Mouse (Mus musculus): Measurements from ENCODE around the gene Arid1a. TPM values are rescaled to one million over a fixed set of nuclear protein-coding genes. Genes with fewer than 3 reads are reported as not detected.

The Arid1a gene
- polyA plus RNA-seq, 1 experiment from 2014 or later: 21.2 TPM

DNA sequence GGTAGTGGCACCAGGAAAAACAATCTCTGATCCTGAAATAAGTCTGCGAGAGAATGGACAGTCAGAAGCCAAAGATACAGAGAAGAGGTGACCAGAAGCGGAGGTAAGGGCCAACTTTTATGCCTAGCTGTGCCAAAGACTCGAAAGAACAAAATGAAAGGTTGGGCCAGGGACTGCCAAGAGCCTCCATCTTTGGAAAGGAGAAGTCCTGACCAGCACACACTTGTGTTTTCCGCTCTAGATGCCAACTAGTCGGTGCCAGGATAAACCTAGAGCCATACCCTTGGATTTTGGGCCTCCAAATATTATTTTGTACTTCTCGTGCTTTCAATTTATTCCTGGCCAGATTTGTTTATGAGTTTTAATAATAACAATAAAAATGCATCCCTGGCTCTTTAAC lies 27.6 kb downstream of the Arid1a start:
- H3K4me3 ChIP-seq: peak overlapping the region; percentile 33
- ATAC-seq (ENCODE audit: extremely low read depth, insufficient number of reproducible peaks, low FRiP score, low TSS enrichment): no peak
- H3K27me3 ChIP-seq (replicated peaks): no peaks in the 10 kb centered on the region
- 47% methylated on average over 6 of the region's 6 CpGs for WGBS
- H3K4me2 ChIP-seq: peak overlapping the region; percentile 69
- peaks cover 8% of the 10 kb centered on the region for H3K36me3 ChIP-seq
- H3K4me1 ChIP-seq: peaks cover 98% of the 10 kb centered on the region
- H3K27ac ChIP-seq (replicated peaks): peak overlapping the region; percentile 88
- H3K9me3 ChIP-seq: no peaks in the 10 kb centered on the region
- H3K9ac ChIP-seq: peak overlapping the region; percentile 74

GRCm38 (mm10) chr4:133728256-133728655 lies 28.3 kb downstream of the Arid1a start:
- no peak overlapping the region for H3K4me3 ChIP-seq
- no peaks in the 10 kb centered on the region for H3K27me3 ChIP-seq (replicated peaks)
- peak overlapping the region; percentile 88 for H3K27ac ChIP-seq (replicated peaks)
- H3K36me3 ChIP-seq: peaks cover 14% of the 10 kb centered on the region
- H3K4me2 ChIP-seq: peak overlapping the region; percentile 69
- peaks cover 95% of the 10 kb centered on the region for H3K4me1 ChIP-seq
- peak overlapping the region; percentile 74; the same call in 1 of the 2 replicates for H3K9ac ChIP-seq
- 23% methylated on average over 9 of the region's 9 CpGs for WGBS
- ATAC-seq (ENCODE audit: extremely low read depth, insufficient number of reproducible peaks, low FRiP score, low TSS enrichment): no peak
- no peaks in the 10 kb centered on the region for H3K9me3 ChIP-seq

GRCm38 (mm10) chr4:133725706-133726105 lies 30.9 kb downstream of the Arid1a start:
- Histone ChIP-seq H3K4me1 (peaks cover 80% of the 10 kb centered on the region), H3K9ac (no peak overlapping the region), H3K4me3 (no peak overlapping the region), H3K27me3 (replicated peaks) (no peaks in the 10 kb centered on the region), H3K36me3 (peaks cover 31% of the 10 kb centered on the region), H3K9me3 (no peaks in the 10 kb centered on the region), H3K4me2 (no peak overlapping the region), H3K27ac (replicated peaks) (no peak overlapping the region)
- 66% methylated on average over 2 of the region's 2 CpGs for WGBS
- ATAC-seq (ENCODE audit: extremely low read depth, insufficient number of reproducible peaks, low FRiP score, low TSS enrichment): no peak

- Histone ChIP-seq H3K36me3 (peaks cover 90% of the 10 kb centered on the region), H3K4me1 (peaks cover 24% of the 10 kb centered on the region), H3K4me2 (no peak overlapping the region), H3K9me3 (no peaks in the 10 kb centered on the region), H3K27ac (replicated peaks) (no peak overlapping the region), H3K9ac (no peak overlapping the region), H3K27me3 (replicated peaks) (no peaks in the 10 kb centered on the region), H3K4me3 (no peak overlapping the region)
- WGBS: 82% methylated on average over 3 of the region's 3 CpGs
- no peak for ATAC-seq (ENCODE audit: extremely low read depth, insufficient number of reproducible peaks, low FRiP score, low TSS enrichment)
Observed at GRCm38 (mm10) chr4:133719791-133720190, 36.8 kb downstream of the Arid1a start.

- Histone ChIP-seq H3K36me3 (peaks cover 81% of the 10 kb centered on the region), H3K9me3 (no peaks in the 10 kb centered on the region), H3K9ac (no peak overlapping the region), H3K4me2 (no peak overlapping the region), H3K27me3 (replicated peaks) (no peaks in the 10 kb centered on the region), H3K27ac (replicated peaks) (0 out of 2 replicates have a peak overlapping the region, but pooled peaks have one; percentile 24), H3K4me3 (no peak overlapping the region), H3K4me1 (peaks cover 49% of the 10 kb centered on the region)
- WGBS: 81% methylated on average over 5 of the region's 5 CpGs
- no peak for ATAC-seq (ENCODE audit: extremely low read depth, insufficient number of reproducible peaks, low FRiP score, low TSS enrichment)
Observed at GRCm38 (mm10) chr4:133712755-133713154, 43.8 kb downstream of the Arid1a start.

GRCm38 (mm10) chr4:133711307-133712076 lies 45.1 kb downstream of the Arid1a start:
- Histone ChIP-seq H3K36me3 (peaks cover 72% of the 10 kb centered on the region), H3K4me3 (no peak overlapping the region), H3K9ac (no peak overlapping the region), H3K4me2 (no peak overlapping the region), H3K4me1 (peaks cover 62% of the 10 kb centered on the region), H3K27ac (replicated peaks) (no peak overlapping the region), H3K27me3 (replicated peaks) (no peaks in the 10 kb centered on the region), H3K9me3 (no peaks in the 10 kb centered on the region)
- no peak for ATAC-seq (ENCODE audit: extremely low read depth, insufficient number of reproducible peaks, low FRiP score, low TSS enrichment)
- 86% methylated on average over 6 of the region's 6 CpGs for WGBS

- peak overlapping the region; percentile 42 for H3K27ac ChIP-seq (replicated peaks)
- H3K27me3 ChIP-seq (replicated peaks): no peaks in the 10 kb centered on the region
- H3K4me3 ChIP-seq: no peak overlapping the region
- no peaks in the 10 kb centered on the region for H3K9me3 ChIP-seq
- peak overlapping the region; percentile 25; the same call in 1 of the 2 replicates for H3K9ac ChIP-seq
- H3K36me3 ChIP-seq: peaks cover 70% of the 10 kb centered on the region
- H3K4me2 ChIP-seq: 0 out of 2 replicates have a peak overlapping the region, but pooled peaks have one; percentile 3
- no peak for ATAC-seq (ENCODE audit: extremely low read depth, insufficient number of reproducible peaks, low FRiP score, low TSS enrichment)
- peaks cover 79% of the 10 kb centered on the region for H3K4me1 ChIP-seq
- WGBS: 52% methylated on average over 2 of the region's 2 CpGs
Observed at GRCm38 (mm10) chr4:133709395-133709794, 47.2 kb downstream of the Arid1a start.

- peaks cover 95% of the 10 kb centered on the region for H3K4me1 ChIP-seq
- no peaks in the 10 kb centered on the region for H3K27me3 ChIP-seq (replicated peaks)
- no peak for ATAC-seq (ENCODE audit: extremely low read depth, insufficient number of reproducible peaks, low FRiP score, low TSS enrichment)
- H3K9ac ChIP-seq: peak overlapping the region; percentile 62
- H3K4me3 ChIP-seq: 0 out of 2 replicates have a peak overlapping the region, but pooled peaks have one; percentile 0
- 55% methylated on average over 1 of the region's 1 CpGs for WGBS
- H3K9me3 ChIP-seq: no peaks in the 10 kb centered on the region
- H3K36me3 ChIP-seq: peaks cover 70% of the 10 kb centered on the region
- H3K27ac ChIP-seq (replicated peaks): peak overlapping the region; percentile 89
- peak overlapping the region; percentile 52 for H3K4me2 ChIP-seq
Observed at GRCm38 (mm10) chr4:133707464-133707863, 49.1 kb downstream of the Arid1a start.

DNA sequence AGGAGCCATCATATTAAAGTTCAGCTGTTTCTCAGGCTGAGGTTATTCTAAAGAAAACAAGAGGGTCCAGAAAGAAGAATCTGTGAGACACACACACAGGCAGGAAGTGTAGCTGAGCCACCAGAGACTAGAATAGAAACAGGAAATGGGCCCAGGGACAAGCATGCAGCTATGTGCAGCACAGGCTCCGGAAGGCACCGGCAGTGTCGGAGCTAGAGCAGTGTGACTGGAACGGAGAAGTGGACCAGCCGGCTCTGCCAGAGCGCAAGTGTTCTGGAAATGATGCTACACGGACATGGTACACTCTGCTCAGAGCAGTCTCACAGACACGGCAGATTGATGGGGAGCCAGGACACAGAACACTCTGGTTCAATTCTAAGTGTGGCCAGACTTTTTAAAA lies 49.6 kb downstream of the Arid1a start:
- H3K4me3 ChIP-seq: 0 out of 2 replicates have a peak overlapping the region, but pooled peaks have one; percentile 0
- peaks cover 70% of the 10 kb centered on the region for H3K36me3 ChIP-seq
- peaks cover 95% of the 10 kb centered on the region for H3K4me1 ChIP-seq
- H3K27me3 ChIP-seq (replicated peaks): no peaks in the 10 kb centered on the region
- ATAC-seq (ENCODE audit: extremely low read depth, insufficient number of reproducible peaks, low FRiP score, low TSS enrichment): peak; percentile 41; the same call in 1 of the 2 replicates
- H3K9me3 ChIP-seq: no peaks in the 10 kb centered on the region
- H3K9ac ChIP-seq: peak overlapping the region; percentile 62; the same call in 1 of the 2 replicates
- 6% methylated on average over 8 of the region's 8 CpGs for WGBS
- peak overlapping the region; percentile 89 for H3K27ac ChIP-seq (replicated peaks)
- H3K4me2 ChIP-seq: peak overlapping the region; percentile 52

DNA sequence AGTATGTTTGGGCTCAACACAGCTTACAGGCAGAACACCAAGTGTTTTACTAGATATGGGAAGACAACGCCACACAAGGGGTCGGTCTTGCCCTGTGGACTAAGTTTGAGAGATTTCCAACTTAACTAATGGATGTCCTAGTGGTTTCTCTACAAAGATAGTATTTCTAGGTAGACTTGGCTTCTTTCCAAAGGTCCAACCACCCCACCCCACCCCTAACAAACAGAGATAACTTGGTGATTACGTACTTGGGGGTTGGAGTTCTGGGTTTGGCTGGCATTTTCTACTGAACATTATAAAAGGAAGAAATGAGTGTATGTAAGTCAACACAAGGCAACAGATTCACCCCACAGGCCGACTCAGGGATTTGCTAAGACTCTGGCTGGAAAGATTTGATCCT lies 51.5 kb downstream of the Arid1a start:
- 0 out of 2 replicates have a peak overlapping the region, but pooled peaks have one; percentile 24 for H3K9ac ChIP-seq
- H3K4me3 ChIP-seq: no peak overlapping the region
- no peaks in the 10 kb centered on the region for H3K9me3 ChIP-seq
- peaks cover 100% of the 10 kb centered on the region for H3K4me1 ChIP-seq
- ATAC-seq (ENCODE audit: extremely low read depth, insufficient number of reproducible peaks, low FRiP score, low TSS enrichment): no peak
- no peaks in the 10 kb centered on the region for H3K27me3 ChIP-seq (replicated peaks)
- H3K4me2 ChIP-seq: no peak overlapping the region
- H3K27ac ChIP-seq (replicated peaks): peak overlapping the region; percentile 89
- H3K36me3 ChIP-seq: peaks cover 62% of the 10 kb centered on the region
- 70% methylated on average over 4 of the region's 4 CpGs for WGBS

GRCm38 (mm10) chr4:133700905-133701368 lies 55.6 kb downstream of the Arid1a start:
- Histone ChIP-seq H3K9ac (peak overlapping the region; percentile 51), H3K27ac (replicated peaks) (peak overlapping the region; percentile 92), H3K4me2 (peak overlapping the region; percentile 63), H3K4me3 (peak overlapping the region; percentile 25), H3K36me3 (peaks cover 80% of the 10 kb centered on the region), H3K27me3 (replicated peaks) (no peaks in the 10 kb centered on the region), H3K4me1 (peaks cover 73% of the 10 kb centered on the region), H3K9me3 (no peaks in the 10 kb centered on the region)
- peak; percentile 83 for ATAC-seq (ENCODE audit: extremely low read depth, insufficient number of reproducible peaks, low FRiP score, low TSS enrichment)
- WGBS: 36% methylated on average over 11 of the region's 11 CpGs
